Mouse (Mus musculus) naive thymus-derived CD4-positive, alpha-beta T cell, adult 2 months (primary cell): ENCODE data around the gene Rab40b.

ENCODE experiments used
- DNase-seq: peaks from one replicate; pipeline ENCODE4 v3.0.0-alpha.2; 2011; ENCODE audit warnings: low read depth

The Rab40b gene

GRCm38 (mm10) chr11:121387750-121388553, at the start of gene Rab40b:
Gene Rab40b, minus strand, starts transcription at chr11:121388251.
- peak; percentile 24 for DNase-seq

GRCm38 (mm10) chr11:121437236-121437635, 49.2 kb upstream of the Rab40b start:
- DNase-seq: no peak

GRCm38 (mm10) chr11:121434156-121435155, 46.4 kb upstream of the Rab40b start, which contains the start of gene Fn3k:
Gene Fn3k, plus strand, starts transcription at chr11:121434913.
- peak; percentile 94 for DNase-seq

GRCm38 (mm10) chr11:121433397-121433796, 45.3 kb upstream of the Rab40b start:
- DNase-seq: no peak

- DNase-seq: no peak
These were observed 33.6 kb upstream of the Rab40b start for GRCm38 (mm10) chr11:121421553-121422173.

GRCm38 (mm10) chr11:121420830-121421552, 32.9 kb upstream of the Rab40b start, which contains the start of gene Fn3krp:
Gene Fn3krp, plus strand, starts transcription at chr11:121421401.
- DNase-seq: peak; percentile 99

- no peak for DNase-seq
These were observed 32.3 kb upstream of the Rab40b start for GRCm38 (mm10) chr11:121420379-121420778.

- no peak for DNase-seq
These were observed 30.9 kb upstream of the Rab40b start for GRCm38 (mm10) chr11:121418932-121419331.

- DNase-seq: no peak
These were observed 29.9 kb upstream of the Rab40b start for GRCm38 (mm10) chr11:121417971-121418370.

GRCm38 (mm10) chr11:121415351-121415750, 27.3 kb upstream of the Rab40b start:
- no peak for DNase-seq

- no peak for DNase-seq
These were observed 26.7 kb upstream of the Rab40b start for GRCm38 (mm10) chr11:121414762-121415161.

- DNase-seq: no peak
These were observed 19.5 kb upstream of the Rab40b start for GRCm38 (mm10) chr11:121407366-121408155.

- no peak for DNase-seq
These were observed 4.4 kb upstream of the Rab40b start for GRCm38 (mm10) chr11:121392405-121392804.

GRCm38 (mm10) chr11:121390793-121391192, 2.7 kb upstream of the Rab40b start:
- no peak for DNase-seq

- DNase-seq: no peak
These were observed 499 bp upstream of the Rab40b start for GRCm38 (mm10) chr11:121388554-121388945.

- no peak for DNase-seq
These were observed 7.8 kb downstream of the Rab40b start for GRCm38 (mm10) chr11:121380294-121380693.

- DNase-seq: no peak
These were observed 9.4 kb downstream of the Rab40b start for GRCm38 (mm10) chr11:121378644-121379043.

- DNase-seq: no peak
These were observed 14.7 kb downstream of the Rab40b start for GRCm38 (mm10) chr11:121373305-121373704.

- DNase-seq: no peak
These were observed 17.6 kb downstream of the Rab40b start for GRCm38 (mm10) chr11:121370337-121370994.

- DNase-seq: peak; percentile 53
These were observed 18.4 kb downstream of the Rab40b start for GRCm38 (mm10) chr11:121369622-121370021.
